ENCODE assay signal across 8 mouse cellular contexts in genomic region chr7:58399145-58399604, GRCm38 (mm10).
DNase-seq lines count a peak whose midpoint lies in the region; ATAC-seq lines count a peak whose summit lies in the region.

No protein-coding gene starts in this region.

- DNase-seq in adrenal gland, adult 8-10 months: peak; percentile 93
- peak; percentile 93 for DNase-seq in embryo, embryonic 11.5 days (ENCODE audit: low read depth, low spot score)
- peak; percentile 88 for DNase-seq in gastrocnemius, postnatal 25 days
- DNase-seq in left cerebral cortex, adult 9 months (ENCODE audit: low spot score in 2 of 2): peak; percentile 89 to 96
- DNase-seq in right cerebral cortex, adult 2 months (ENCODE audit: low spot score in 2 of 2): peak; percentile 98
- DNase-seq in urinary bladder, postnatal 10 days (ENCODE audit: low spot score): peak; percentile 59

- no peaks in the 10 kb centered on the region for H3K9me3 ChIP-seq in megakaryocyte, embryonic 14.5 days

- ATAC-seq in inflammation-experienced regulatory T-cells, adult 6 months: peak; percentile 87

- no peaks in the 10 kb centered on the region for H3K36me3 ChIP-seq in megakaryocyte, embryonic 14.5 days (replicated peaks; ENCODE audit: low read length)

- H3K4me1 ChIP-seq in megakaryocyte, embryonic 14.5 days: peaks cover 32% of the 10 kb centered on the region

- H3K4me3 ChIP-seq in megakaryocyte, embryonic 14.5 days (replicated peaks): peak overlapping the region; percentile 93

- no peaks in the 10 kb centered on the region for H3K27me3 ChIP-seq in megakaryocyte, embryonic 14.5 days (replicated peaks)

Comparison
In these comparisons a context has a peak if more than half of its experiments do, and no peak if none do; other contexts are left out.
1. Peak in every context shown above with its lines: DNase-seq, ATAC-seq and H3K4me3 ChIP-seq.